Mouse (Mus musculus) adrenal gland, postnatal 10 days (tissue): Measurements from ENCODE around the gene Fkbpl. TPM values are rescaled to one million over a fixed set of nuclear protein-coding genes. Genes with fewer than 3 reads are reported as not detected.

Source experiments
- DNase-seq: peaks from one replicate; pipeline ENCODE4 v3.0.0; 2021; ENCODE audit warnings: mixed read lengths
- total RNA-seq, 2 experiments: library from RNA; stranded (reverse); gene quantifications; 2 replicates each; pipeline ENCODE4 v1.2.3; 2021

Fkbpl gene
- total RNA-seq, 2 experiments from 2014 or later: 11.8 to 14.4 TPM

DNA sequence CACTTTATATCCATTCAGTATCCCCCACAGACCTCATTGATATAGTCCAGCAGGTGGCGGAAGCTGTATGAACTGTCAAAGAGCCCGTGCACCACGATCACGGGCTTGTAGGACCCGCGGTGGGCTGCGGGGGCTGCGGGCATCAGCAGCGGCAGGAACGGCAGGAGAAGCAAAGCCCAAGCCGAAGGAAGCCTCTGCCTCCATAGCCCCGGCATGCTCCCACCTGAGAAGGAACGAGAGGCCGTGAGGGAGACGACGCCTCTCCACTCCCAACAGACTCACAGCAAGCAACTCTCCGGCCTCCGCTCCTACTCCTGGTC is 17.8 kb upstream of the Fkbpl start:
- DNase-seq: peak; percentile 55

DNA sequence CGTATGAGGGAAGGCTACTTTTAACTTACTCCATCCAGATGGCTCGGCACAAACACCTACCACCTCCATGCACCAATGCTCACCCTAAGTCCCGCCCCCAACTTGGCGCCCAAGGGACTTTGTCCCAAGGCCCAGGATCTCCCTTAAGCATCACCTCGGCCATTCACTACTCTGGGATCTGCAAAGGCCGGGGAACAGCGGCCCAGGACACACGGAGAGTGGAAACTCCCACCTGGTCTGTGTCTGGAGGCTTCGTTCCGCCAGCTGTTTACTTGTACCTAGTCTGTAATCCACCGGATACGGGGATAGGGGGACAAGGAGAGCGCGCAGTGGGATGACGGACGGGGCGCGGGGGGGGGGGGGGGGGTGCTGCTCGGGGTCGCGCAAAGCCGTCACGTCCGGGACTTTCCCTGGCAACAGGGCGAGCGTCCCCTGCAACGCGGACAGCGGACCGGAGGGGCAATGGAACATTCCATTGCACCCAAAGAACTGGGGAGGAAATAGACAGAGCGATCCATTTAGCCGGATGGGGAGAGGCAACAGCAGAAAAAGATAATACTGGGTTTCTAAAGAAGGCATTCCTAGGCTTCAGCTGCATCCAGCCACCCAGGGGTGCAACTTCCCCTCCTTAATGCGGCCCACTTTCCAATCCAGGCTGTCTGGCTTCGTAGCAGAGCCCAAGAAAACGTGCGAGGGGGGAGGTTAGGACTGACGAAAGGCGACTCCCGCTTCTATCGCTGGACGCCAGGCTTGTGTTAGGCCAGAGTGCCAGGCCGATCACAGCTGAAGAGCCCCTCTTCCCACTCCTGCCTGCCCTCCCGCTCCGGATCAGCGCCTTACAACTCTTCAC is 17.2 kb upstream of the Fkbpl start:
- DNase-seq: peak; percentile 91

- DNase-seq: peak; percentile 79
Observed at GRCm38 (mm10) chr17:34627943-34628643, 16.5 kb upstream of the Fkbpl start, which contains the start of gene Ppt2. Gene Ppt2 (minus strand): TSS chr17:34628510.

GRCm38 (mm10) chr17:34628644-34628967 is 16.0 kb upstream of the Fkbpl start:
- DNase-seq: no peak

DNA sequence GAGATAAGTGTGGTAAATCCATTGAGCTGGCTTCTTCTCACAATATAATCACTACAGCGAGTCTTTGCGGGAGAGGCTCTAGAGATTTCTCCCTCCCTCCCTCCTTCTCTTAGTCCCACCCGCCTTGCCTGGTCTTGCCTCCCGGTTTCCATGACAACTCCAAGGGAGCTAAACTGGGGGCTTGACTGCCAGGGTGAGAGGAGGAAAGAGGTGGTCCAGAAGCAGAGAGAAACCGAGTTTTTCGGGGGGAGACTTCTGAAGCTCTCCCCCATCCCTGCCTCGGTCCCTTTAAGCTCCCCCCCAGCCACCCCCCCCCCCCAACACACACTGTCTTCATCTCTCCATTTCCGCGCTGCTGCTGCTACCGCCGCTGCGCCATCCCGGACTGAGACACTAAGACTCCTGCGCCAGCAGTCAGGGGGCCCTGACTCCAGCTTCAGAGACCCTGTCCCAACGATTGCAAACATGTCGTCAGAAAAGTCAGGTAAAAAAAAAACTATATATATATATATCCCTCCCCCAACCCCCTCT is 15.3 kb upstream of the Fkbpl start, which contains the start of gene Prrt1:
TSS of gene Prrt1 (plus strand) at position 313 of the 531 bp plus-strand sequence.
- DNase-seq: no peak

DNA sequence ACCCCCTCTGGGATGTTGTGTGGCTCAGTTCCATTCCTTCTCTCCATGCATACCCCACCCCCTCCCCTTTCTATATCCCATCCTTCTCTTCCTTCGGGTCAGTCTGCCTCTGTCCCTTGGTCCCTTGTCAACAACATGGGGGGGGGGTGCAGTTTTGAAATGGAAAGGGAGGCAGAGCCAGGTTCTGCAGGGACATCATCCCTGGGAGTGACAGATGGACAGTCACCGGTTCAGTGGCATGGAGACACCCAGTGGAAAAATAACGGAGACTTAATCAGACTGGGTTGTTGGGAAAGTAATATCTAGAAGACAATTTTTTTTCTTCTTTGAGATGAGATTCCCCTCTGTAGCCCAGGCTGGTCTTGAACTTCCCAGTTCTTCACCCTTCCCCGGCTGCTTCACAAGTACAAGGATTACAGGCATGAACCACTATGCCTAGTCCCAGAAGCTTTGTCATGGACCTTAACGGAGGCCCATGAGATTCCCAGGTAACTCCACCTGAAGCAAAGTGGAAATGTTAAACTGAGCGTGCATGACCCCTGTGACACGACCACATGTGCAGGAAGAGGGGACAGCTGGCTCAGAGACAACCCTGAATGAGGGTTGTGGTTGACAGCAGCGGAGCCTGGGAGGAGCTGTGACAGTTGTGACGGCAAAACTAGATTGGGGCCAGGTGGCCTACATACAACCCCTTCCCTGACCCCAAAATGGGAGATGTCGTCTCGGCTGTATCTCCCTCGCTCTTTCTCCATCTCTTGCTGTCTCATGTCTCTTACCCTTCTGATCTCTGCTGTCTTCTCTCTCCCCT is 14.6 kb upstream of the Fkbpl start:
- DNase-seq: no peak

DNA sequence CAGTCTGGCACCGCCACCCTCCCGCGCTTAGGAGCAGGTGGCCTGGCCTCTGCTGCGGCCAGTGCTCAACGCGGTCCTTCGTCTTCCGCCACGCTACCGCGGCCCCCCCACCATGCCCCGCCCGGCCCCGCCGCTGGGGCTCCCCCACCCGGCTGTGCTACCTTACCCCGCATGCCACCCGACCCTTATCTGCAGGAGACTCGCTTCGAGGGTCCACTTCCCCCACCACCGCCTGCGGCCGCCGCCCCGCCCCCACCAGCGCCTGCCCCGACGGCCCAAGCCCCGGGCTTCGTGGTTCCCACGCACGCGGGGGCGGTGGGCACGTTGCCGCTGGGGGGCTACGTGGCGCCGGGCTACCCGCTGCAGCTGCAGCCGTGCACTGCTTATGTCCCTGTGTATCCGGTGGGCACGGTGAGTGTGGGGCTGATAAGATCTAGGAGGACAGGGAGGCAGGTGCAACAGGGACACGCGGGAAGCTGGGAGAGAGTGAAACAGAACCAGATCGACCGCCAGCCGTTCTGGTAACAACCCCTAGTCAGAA is 13.7 kb upstream of the Fkbpl start:
- DNase-seq: no peak

DNA sequence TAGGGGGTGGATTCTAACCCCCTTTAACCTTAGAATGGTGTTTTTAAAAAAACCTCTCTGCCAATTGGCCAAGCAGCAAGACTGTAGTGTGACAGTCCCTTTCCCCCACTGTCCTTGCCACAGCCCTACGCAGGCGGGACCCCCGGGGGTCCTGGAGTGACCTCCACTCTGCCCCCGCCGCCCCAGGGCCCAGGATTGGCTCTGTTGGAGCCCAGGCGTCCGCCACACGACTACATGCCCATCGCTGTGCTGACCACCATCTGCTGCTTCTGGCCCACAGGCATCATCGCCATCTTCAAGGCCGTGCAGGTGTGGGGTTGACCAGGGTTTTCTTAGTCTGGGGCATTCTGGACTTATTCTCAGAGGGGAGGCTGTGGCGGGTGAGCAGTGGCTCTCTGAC is 12.9 kb upstream of the Fkbpl start:
- no peak for DNase-seq

DNA sequence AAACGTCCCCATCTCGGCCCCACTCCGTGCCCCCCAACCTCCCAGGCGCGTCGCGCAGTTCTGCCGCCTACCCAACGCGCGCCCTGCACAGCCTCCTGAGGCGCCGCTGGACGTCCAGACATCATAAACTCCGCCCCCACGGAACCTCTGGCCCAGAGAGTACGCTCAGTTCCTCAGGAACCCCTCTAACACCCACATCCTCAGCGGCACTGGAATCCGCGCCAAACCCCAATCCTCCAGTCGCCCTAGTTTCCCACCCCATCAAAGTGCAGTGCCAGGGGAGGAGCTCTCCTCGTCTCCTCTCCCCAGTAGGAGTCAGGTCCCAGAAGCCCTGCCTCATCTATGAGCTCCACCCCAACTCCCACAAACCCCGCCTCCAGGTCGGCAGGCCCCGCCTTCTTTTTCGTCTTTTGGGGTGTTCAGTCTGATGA is 12.3 kb upstream of the Fkbpl start:
- DNase-seq: peak; percentile 81

- DNase-seq: no peak
Observed at GRCm38 (mm10) chr17:34635671-34636070, 8.9 kb upstream of the Fkbpl start.

- no peak for DNase-seq
Observed at GRCm38 (mm10) chr17:34637459-34637858, 7.1 kb upstream of the Fkbpl start.

DNA sequence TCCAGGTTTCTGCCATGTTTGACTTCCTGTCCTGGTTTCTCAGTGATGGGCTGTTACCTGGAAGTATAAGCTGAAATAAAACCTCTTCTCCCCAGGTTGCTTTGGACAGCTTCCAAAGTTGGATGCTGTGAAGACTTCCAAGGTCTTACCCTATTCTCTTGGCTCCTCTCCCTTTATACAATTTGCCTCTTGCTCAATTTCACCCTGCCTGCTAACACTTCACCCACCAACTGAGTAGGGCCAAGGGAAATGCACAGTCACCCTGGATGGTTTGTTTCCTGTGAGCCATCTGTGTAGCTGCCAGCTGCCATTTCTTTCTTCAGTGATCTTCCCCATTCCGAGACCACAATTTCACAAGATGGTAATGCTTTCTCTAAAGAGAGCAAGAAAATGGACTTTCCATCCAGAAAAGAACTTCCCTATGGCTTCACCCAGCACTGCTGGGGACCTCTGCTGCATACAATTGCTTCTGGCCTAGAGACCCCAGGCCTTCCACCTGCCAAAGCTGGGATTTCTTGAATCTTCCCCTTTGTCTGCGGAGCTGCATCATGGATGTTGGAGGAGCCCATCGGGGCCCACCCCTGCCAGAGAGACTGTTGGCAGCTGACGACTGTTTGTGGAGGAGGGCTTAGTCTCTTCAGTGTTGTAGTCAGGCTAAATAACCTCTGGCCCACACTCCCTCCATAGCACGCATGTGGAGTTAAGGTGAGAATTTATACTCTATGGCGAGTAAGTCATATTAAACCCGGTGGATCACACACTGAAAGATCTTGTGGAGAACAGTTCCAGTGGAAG is 4.9 kb upstream of the Fkbpl start:
- peak; percentile 31 for DNase-seq

GRCm38 (mm10) chr17:34640778-34641601 is 3.6 kb upstream of the Fkbpl start:
- DNase-seq: peak; percentile 61

DNA sequence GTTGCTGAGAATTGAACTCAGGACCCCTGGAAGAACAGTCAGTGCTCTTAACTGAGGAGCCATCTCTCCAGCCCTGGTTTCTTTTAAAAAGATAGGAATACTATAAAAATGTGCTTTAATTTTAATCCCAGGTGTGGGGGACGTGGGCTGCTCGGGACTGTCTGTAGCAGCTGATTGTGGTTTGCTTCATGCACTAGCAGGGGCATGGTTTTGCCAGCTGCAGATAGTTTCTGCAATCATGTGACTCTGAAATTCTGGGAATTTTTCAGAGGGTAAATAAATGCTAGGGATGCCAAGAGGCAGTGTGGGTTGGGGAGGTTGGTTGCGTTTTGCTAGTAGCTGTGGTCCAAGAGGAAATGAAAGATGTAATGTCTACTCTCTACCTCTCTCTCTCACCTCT is 2.6 kb upstream of the Fkbpl start:
- no peak for DNase-seq

- no peak for DNase-seq
Observed at GRCm38 (mm10) chr17:34643379-34643778, 1.2 kb upstream of the Fkbpl start.

GRCm38 (mm10) chr17:34643944-34644343 is 620 bp upstream of the Fkbpl start:
- DNase-seq: peak; percentile 51

DNA sequence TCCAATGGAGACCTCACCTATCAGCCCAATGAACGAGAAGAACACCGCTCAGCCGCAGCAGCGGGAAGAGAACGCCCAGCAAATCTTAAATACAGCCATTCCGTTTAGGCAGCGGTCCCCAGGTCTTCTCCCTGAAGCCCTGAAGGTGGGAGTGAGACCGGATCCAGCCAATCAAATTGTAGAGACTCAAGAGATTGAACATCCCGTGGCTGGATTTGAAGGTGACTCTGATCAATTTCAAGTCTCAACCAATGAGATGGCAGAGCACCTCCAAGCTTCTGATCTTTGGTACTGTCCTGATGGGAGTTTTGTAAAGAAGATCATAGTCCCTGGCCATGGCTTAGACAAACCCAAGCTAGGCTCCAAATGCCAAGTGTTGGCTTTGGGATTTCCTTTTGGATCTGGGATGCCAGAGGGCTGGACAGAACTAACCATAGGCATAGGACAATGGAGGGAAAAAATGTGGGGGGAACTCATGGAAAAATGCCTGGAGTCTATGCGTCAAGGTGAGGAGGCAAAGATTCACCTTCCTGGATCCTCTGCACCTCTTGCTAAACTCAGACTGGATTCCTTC is 779 bp downstream of the Fkbpl start:
- DNase-seq: no peak

DNA sequence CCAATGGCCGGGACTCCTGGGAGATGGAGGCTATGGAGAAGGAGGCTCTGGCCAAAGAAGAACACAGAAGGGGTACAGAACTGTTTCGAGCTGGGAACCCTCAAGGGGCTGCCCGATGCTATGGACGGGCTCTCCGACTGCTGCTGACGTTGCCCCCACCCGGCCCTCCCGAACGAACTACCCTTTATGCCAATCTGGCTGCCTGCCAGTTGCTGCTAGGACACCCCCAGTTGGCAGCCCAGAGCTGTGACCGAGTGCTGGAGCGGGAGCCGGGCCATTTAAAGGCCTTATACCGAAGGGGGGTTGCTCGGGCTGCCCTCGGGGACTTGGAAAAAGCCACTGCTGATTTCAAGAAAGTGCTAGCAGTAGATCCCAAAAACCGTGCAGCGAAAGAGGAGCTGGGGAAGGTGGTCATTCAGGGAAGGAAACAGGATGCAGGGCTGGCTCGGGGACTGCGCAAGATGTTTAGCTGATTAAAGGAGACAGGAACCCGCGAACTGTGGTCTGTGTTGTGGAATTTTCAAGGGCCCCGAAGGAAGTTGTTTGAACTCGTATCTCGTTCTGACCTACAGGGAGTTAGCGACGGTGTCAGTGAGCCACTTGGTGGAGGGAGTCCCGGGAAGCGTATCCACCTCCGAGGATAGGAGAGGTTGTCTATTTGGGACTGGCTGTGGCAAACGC is 1.4 kb downstream of the Fkbpl start:
- peak; percentile 38 for DNase-seq
